In genomic region chr10:59943421-59943989, GRCm38 (mm10) we compare ENCODE assay signal across 8 mouse cellular contexts. TPM values are rescaled to one million over a fixed set of nuclear protein-coding genes. Genes with fewer than 3 reads are reported as not detected.
DNase-seq lines count a peak whose midpoint lies in the region; ATAC-seq and TF ChIP-seq lines count a peak whose summit lies in the region.

No protein-coding gene starts in this region.

- no peak overlapping the region for H3ac ChIP-seq in C2C12 (ENCODE audit: control insufficient read depth, insufficient read length, low read depth)

- ATAC-seq in erythroid progenitor cell, adult 5-6 weeks (replicated peaks; ENCODE audit: low FRiP score, poor library complexity, severe bottlenecking) = peak; percentile 90
- peak; percentile 68 for ATAC-seq in heart, embryonic 16.5 days (replicated peaks; ENCODE audit: extremely low read depth, insufficient read depth, low FRiP score)
- peak; percentile 84 for ATAC-seq in liver, embryonic 16.5 days (ENCODE audit: low read depth)
- 0 out of 2 replicates have a peak, but pooled peaks have one; percentile 25 for ATAC-seq in neutrophil, adult 5-6 weeks (ENCODE audit: extremely low read depth, insufficient number of reproducible peaks, low FRiP score, poor library complexity, severe bottlenecking)

- DNase-seq in adrenal gland, postnatal 14 days = peak; percentile 95
- peak; percentile 85 for DNase-seq in kidney, postnatal 14 days
- DNase-seq in embryo, embryonic 9.5 days (ENCODE audit: extremely low spot score) = no peak

- H3K27ac ChIP-seq in heart, embryonic 16.5 days (ENCODE audit: low read length) = peak overlapping the region; percentile 51
- no peak overlapping the region for H3K27ac ChIP-seq in liver, embryonic 16.5 days (ENCODE audit: low read length)

- H3K4me2 ChIP-seq in heart, embryonic 16.5 days (ENCODE audit: low read depth, low read length) = peak overlapping the region; percentile 73
- peak overlapping the region; percentile 41 for H3K4me2 ChIP-seq in liver, embryonic 16.5 days (ENCODE audit: low read depth, low read length)

- H3K9ac ChIP-seq in heart, embryonic 16.5 days (ENCODE audit: low read length) = peak overlapping the region; percentile 22
- no peak overlapping the region for H3K9ac ChIP-seq in liver, embryonic 16.5 days (ENCODE audit: low read depth, low read length)

- no peak overlapping the region for H3K4me3 ChIP-seq in C2C12 (ENCODE audit: insufficient read depth, poor library complexity, severe bottlenecking)
- peak overlapping the region; percentile 33 for H3K4me3 ChIP-seq in heart, embryonic 16.5 days (ENCODE audit: low read length)
- H3K4me3 ChIP-seq in liver, embryonic 16.5 days (ENCODE audit: low read depth, low read length) = peak overlapping the region; percentile 8

- H3K79me3 ChIP-seq in C2C12 (ENCODE audit: low read depth) = no peaks in the 10 kb centered on the region

- peaks cover 14% of the 10 kb centered on the region for H3K4me1 ChIP-seq in heart, embryonic 16.5 days (ENCODE audit: control insufficient read depth, insufficient read depth, low read length)
- H3K4me1 ChIP-seq in liver, embryonic 16.5 days (ENCODE audit: control insufficient read depth, low read depth, low read length) = peaks cover 12% of the 10 kb centered on the region

- 15% methylated on average over 13 of the region's 13 CpGs for WGBS in heart, embryonic 16.5 days
- 19% methylated on average over 13 of the region's 13 CpGs for WGBS in liver, embryonic 16.5 days (ENCODE audit: insufficient replicate concordance)

- H3K9me3 ChIP-seq in heart, embryonic 16.5 days (replicated peaks; ENCODE audit: control insufficient read depth, low read length) = no peaks in the 10 kb centered on the region
- no peaks in the 10 kb centered on the region for H3K9me3 ChIP-seq in liver, embryonic 16.5 days (replicated peaks; ENCODE audit: control insufficient read depth, low read length)

- H3K27me3 ChIP-seq in C2C12 (ENCODE audit: control insufficient read depth, insufficient read depth, insufficient read length) = no peaks in the 10 kb centered on the region
- no peaks in the 10 kb centered on the region for H3K27me3 ChIP-seq in heart, embryonic 16.5 days (ENCODE audit: control insufficient read depth, insufficient read depth, low read length)
- H3K27me3 ChIP-seq in liver, embryonic 16.5 days (ENCODE audit: control insufficient read depth, insufficient read depth, low read depth, low read length) = peaks cover 12% of the 10 kb centered on the region

- no peaks in the 10 kb centered on the region for H3K36me3 ChIP-seq in C2C12 (ENCODE audit: control insufficient read depth, insufficient read depth)
- H3K36me3 ChIP-seq in heart, embryonic 16.5 days (ENCODE audit: control insufficient read depth, insufficient read depth) = no peaks in the 10 kb centered on the region
- H3K36me3 ChIP-seq in liver, embryonic 16.5 days (ENCODE audit: control insufficient read depth, insufficient read depth) = no peaks in the 10 kb centered on the region

- H3K79me2 ChIP-seq in C2C12 (ENCODE audit: control insufficient read depth, insufficient read depth) = no peaks in the 10 kb centered on the region

- TF ChIP-seq CTCF in C2C12 (IDR thresholded peaks at IDR 0.05; ENCODE audit: control insufficient read depth, insufficient read depth, insufficient read length) = no peak

TF ChIP-seq in C2C12, 6 proteins besides CTCF, POLR2A, EP300 and RAD21:
- peak; percentile 72 for TF ChIP-seq CEBPB (IDR thresholded peaks at IDR 0.05; ENCODE audit: low read depth)
- TF ChIP-seq MYOD1 (IDR thresholded peaks at IDR 0.05; ENCODE audit: control insufficient read depth, insufficient read length, low read depth) = no peak

RNA-seq across cellular contexts. Expression of gene Ddit4, which starts 8.1 kb away (rescaled TPM):
- 62.7 TPM for polyA plus RNA-seq in C2C12 (2012; fragmentation: generic; extraction: Trizol)
- total RNA-seq in adrenal gland, postnatal 14 days (2021) = 70.5 and 103 TPM in 2 replicates
- 0.72 and 3.8 TPM in 2 replicates for total RNA-seq in erythroid progenitor cell, adult 5-6 weeks (2015; ENCODE audit: low replicate concordance)
- total RNA-seq in erythroid progenitor cell, adult 5-6 weeks (2017; ENCODE audit: low replicate concordance) = 1.9 TPM in 1 of 2 replicates, not detected in the other
- 29.0 and 31.9 TPM in 2 replicates for polyA plus RNA-seq in heart, embryonic 16.5 days (2015; fragmentation: Nextera tagmentation; extraction: Ambion mirVana)
- 5.0 and 6.8 TPM in 2 replicates for polyA plus RNA-seq in liver, embryonic 16.5 days (2015; fragmentation: Nextera tagmentation; extraction: Ambion mirVana)
- 5.6 and 8.1 TPM in 2 replicates for total RNA-seq in neutrophil, adult 5-6 weeks (2017)

RNA-seq across cellular contexts. Expression of gene Ascc1, which starts 59.1 kb away (rescaled TPM):
- polyA plus RNA-seq in C2C12 (2012; fragmentation: generic; extraction: Trizol) = 24.1 TPM
- 27.8 and 29.8 TPM in 2 replicates for total RNA-seq in adrenal gland, postnatal 14 days (2021)
- 11.3 and 21.6 TPM in 2 replicates for total RNA-seq in erythroid progenitor cell, adult 5-6 weeks (2015; ENCODE audit: low replicate concordance)
- total RNA-seq in erythroid progenitor cell, adult 5-6 weeks (2017; ENCODE audit: low replicate concordance) = 9.6 and 22.6 TPM in 2 replicates
- 41.9 and 44.1 TPM in 2 replicates for polyA plus RNA-seq in heart, embryonic 16.5 days (2015; fragmentation: Nextera tagmentation; extraction: Ambion mirVana)
- polyA plus RNA-seq in liver, embryonic 16.5 days (2015; fragmentation: Nextera tagmentation; extraction: Ambion mirVana) = 16.0 and 16.7 TPM in 2 replicates
- total RNA-seq in neutrophil, adult 5-6 weeks (2017) = 8.7 and 15.3 TPM in 2 replicates

RNA-seq across cellular contexts. Expression of gene Anapc16, which starts 59.4 kb away (rescaled TPM):
- 104 TPM for polyA plus RNA-seq in C2C12 (2012; fragmentation: generic; extraction: Trizol)
- total RNA-seq in adrenal gland, postnatal 14 days (2021) = 57.5 and 68.8 TPM in 2 replicates
- total RNA-seq in erythroid progenitor cell, adult 5-6 weeks (2015; ENCODE audit: low replicate concordance) = 42.5 and 54.5 TPM in 2 replicates
- total RNA-seq in erythroid progenitor cell, adult 5-6 weeks (2017; ENCODE audit: low replicate concordance) = 34.0 and 36.5 TPM in 2 replicates
- polyA plus RNA-seq in heart, embryonic 16.5 days (2015; fragmentation: Nextera tagmentation; extraction: Ambion mirVana) = 89.3 and 90.1 TPM in 2 replicates
- 34.9 and 37.9 TPM in 2 replicates for polyA plus RNA-seq in liver, embryonic 16.5 days (2015; fragmentation: Nextera tagmentation; extraction: Ambion mirVana)
- total RNA-seq in neutrophil, adult 5-6 weeks (2017) = 53.2 and 56.3 TPM in 2 replicates

Comparison
In these comparisons a context has a peak if more than half of its experiments do, and no peak if none do; other contexts are left out.
1. ATAC-seq: peak in every context shown above with its lines; median percentile 90 in erythroid progenitor cell, adult 5-6 weeks; 84 in liver, embryonic 16.5 days; 68 in heart, embryonic 16.5 days; 25 in neutrophil, adult 5-6 weeks.